Mouse (Mus musculus) midbrain, embryonic 16.5 days (tissue): ENCODE measurements at regions not wholly inside any gene's neighbourhood (a gene's known extent, or its start where the extent isn't known, plus 50 kb on each side); places are given as distances from the start of the nearest gene placed in this dataset.

Source experiments
- ATAC-seq: fragments of 200-750 bp; cut with Nextera tagmentation; 2 replicates; pipeline ENCODE4 v1.8.0; 2017; ENCODE audit warnings: moderate TSS enrichment
- H3K27ac ChIP-seq: fragments of 300-500 bp; sonication (generic); 2 replicates; pipeline ENCODE4 v1.5.1; 2014; ENCODE audit warnings: mild to moderate bottlenecking, low read length, mixed read lengths
- H3K27me3 ChIP-seq: fragments of 300-500 bp; sonication (generic); 2 replicates; pipeline ENCODE4 v1.6.1; 2014; ENCODE audit warnings: low read depth, low read length, mixed read lengths; ENCODE audit not compliant: control insufficient read depth, insufficient read depth
- H3K36me3 ChIP-seq: fragments of 300-500 bp; sonication (generic); 2 replicates; pipeline ENCODE4 v1.6.1; 2014; ENCODE audit warnings: mild to moderate bottlenecking, low read length, moderate library complexity, mixed read lengths; ENCODE audit not compliant: control insufficient read depth, insufficient read depth
- H3K4me1 ChIP-seq: fragments of 300-500 bp; sonication (generic); 2 replicates; pipeline ENCODE4 v1.6.1; 2014; ENCODE audit warnings: mild to moderate bottlenecking, low read length, mixed read lengths; ENCODE audit not compliant: control insufficient read depth, insufficient read depth
- H3K4me2 ChIP-seq: fragments of 300-500 bp; sonication (generic); 2 replicates; pipeline ENCODE4 v1.6.1; 2014; ENCODE audit warnings: mild to moderate bottlenecking, low read length, mixed read lengths
- H3K4me3 ChIP-seq: fragments of 300-500 bp; sonication (generic); 2 replicates; pipeline ENCODE4 v1.5.1; 2014; ENCODE audit warnings: low read depth, mild to moderate bottlenecking, low read length, moderate library complexity, mixed read lengths
- H3K9ac ChIP-seq: fragments of 300-500 bp; sonication (generic); 2 replicates; pipeline ENCODE4 v1.6.1; 2014; ENCODE audit warnings: low read depth, low read length, mixed read lengths
- H3K9me3 ChIP-seq: fragments of 300-500 bp; sonication (generic); replicated peaks from 2 replicates; pipeline ENCODE4 v1.6.1; 2014; ENCODE audit warnings: mild to moderate bottlenecking, low read length, mixed read lengths; ENCODE audit not compliant: control insufficient read depth, poor library complexity, severe bottlenecking
- WGBS: fragments of 180-500 bp; shearing (Covaris S2); extraction: QIAGEN DNeasy Blood & Tissue Kit; methylation state at CpG from one replicate; pipeline ENCODE4 v1.1.7; 2014; 5-methylcytosine and 5-hydroxymethylcytosine counted together

GRCm38 (mm10) chr13:48145976-48146375 is 115.1 kb upstream of the Id4 start:
- no peak overlapping the region for H3K4me3 ChIP-seq
- H3K4me2 ChIP-seq = no peak overlapping the region
- 80% methylated on average over 5 of the region's 5 CpGs for WGBS
- H3K4me1 ChIP-seq = no peaks in the 10 kb centered on the region
- H3K9me3 ChIP-seq = no peaks in the 10 kb centered on the region
- no peak overlapping the region for H3K9ac ChIP-seq
- no peaks in the 10 kb centered on the region for H3K27me3 ChIP-seq
- H3K36me3 ChIP-seq = no peaks in the 10 kb centered on the region
- no peak overlapping the region for H3K27ac ChIP-seq
- ATAC-seq = no peak

DNA sequence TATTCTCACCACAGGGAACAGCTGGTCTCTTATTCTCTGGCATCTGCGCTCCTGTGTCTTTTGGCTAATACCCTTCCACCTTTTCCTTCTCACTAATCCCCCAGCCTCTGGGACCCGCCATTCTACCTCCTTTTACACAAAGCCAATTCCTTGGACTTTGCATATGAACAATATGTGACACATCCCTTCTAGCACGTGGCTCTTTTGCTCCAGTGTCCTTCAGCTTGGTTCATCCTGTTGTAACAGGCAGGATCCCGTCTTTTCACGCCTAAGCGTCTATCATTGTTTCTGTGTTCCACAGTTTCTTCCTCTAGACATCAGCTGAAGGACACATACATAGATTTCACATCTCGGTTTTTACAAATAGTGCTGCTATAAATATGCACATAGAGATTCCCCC is 114.0 kb upstream of the Id4 start:
- no peak for ATAC-seq
- H3K4me3 ChIP-seq = no peak overlapping the region
- no peaks in the 10 kb centered on the region for H3K4me1 ChIP-seq
- no peak overlapping the region for H3K27ac ChIP-seq
- no peak overlapping the region for H3K4me2 ChIP-seq
- H3K36me3 ChIP-seq = no peaks in the 10 kb centered on the region
- no peaks in the 10 kb centered on the region for H3K9me3 ChIP-seq
- 61% methylated on average over 7 of the region's 7 CpGs for WGBS
- H3K27me3 ChIP-seq = no peaks in the 10 kb centered on the region
- H3K9ac ChIP-seq = no peak overlapping the region

- no peak overlapping the region for H3K4me2 ChIP-seq
- ATAC-seq = no peak
Measured at GRCm38 (mm10) chr13:48153248-48153647, 107.8 kb upstream of the Id4 start.

GRCm38 (mm10) chr13:48153684-48154413 is 107.2 kb upstream of the Id4 start:
- no peaks in the 10 kb centered on the region for H3K9me3 ChIP-seq
- no peaks in the 10 kb centered on the region for H3K27me3 ChIP-seq
- H3K36me3 ChIP-seq = no peaks in the 10 kb centered on the region
- no peak overlapping the region for H3K9ac ChIP-seq
- H3K4me1 ChIP-seq = peaks cover 9% of the 10 kb centered on the region; the same call in 1 of the 2 replicates
- H3K27ac ChIP-seq = 0 out of 2 replicates have a peak overlapping the region, but pooled peaks have one; percentile 29
- H3K4me2 ChIP-seq = no peak overlapping the region
- H3K4me3 ChIP-seq = no peak overlapping the region
- WGBS = 27% methylated on average over 7 of the region's 7 CpGs
- no peak for ATAC-seq

More at GRCm38 (mm10) chr13:48153248-48153647, 107.8 kb upstream of the Id4 start:
- no peaks in the 10 kb centered on the region for H3K27me3 ChIP-seq
- no peak overlapping the region for H3K27ac ChIP-seq
- H3K4me1 ChIP-seq = peaks cover 7% of the 10 kb centered on the region; the same call in 1 of the 2 replicates
- 53% methylated on average over 7 of the region's 7 CpGs for WGBS
- H3K36me3 ChIP-seq = no peaks in the 10 kb centered on the region
- no peak overlapping the region for H3K4me3 ChIP-seq
- H3K9me3 ChIP-seq = no peaks in the 10 kb centered on the region
- H3K9ac ChIP-seq = no peak overlapping the region

DNA sequence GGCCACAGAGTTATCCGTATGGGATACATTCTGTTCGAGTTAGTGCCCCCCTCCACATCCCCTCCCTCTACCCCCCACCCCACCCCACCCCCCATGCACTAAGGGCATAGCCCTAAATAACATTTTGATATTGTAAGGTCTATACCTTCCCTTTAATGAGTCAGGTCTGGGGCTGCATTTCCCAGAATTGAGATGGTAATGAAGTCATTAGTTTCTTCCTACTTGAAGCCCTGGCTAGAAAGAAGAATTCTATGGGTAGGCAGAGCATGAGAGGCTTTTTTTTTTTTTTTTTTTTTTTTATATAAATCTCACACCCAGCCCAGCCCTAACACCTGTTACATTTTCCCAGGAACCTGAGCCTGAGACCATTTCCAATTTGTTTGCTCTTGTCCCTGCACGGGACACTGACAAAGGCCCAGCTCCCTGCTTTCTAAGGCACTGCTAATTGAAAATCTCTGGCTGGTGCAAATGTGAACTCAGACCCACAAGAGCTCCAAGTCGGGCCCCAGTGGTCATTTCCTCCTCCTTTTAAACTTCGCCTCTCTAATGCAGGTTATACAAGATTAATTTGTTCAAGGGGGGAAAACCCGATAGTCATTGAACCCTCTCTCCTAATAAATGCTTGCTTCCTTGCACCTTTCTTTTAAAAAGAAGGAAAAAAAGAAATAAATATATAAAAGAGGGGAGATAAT is 106.5 kb upstream of the Id4 start:
- no peaks in the 10 kb centered on the region for H3K9me3 ChIP-seq
- H3K9ac ChIP-seq = no peak overlapping the region
- peaks cover 15% of the 10 kb centered on the region; the same call in 1 of the 2 replicates for H3K4me1 ChIP-seq
- no peaks in the 10 kb centered on the region for H3K36me3 ChIP-seq
- H3K4me3 ChIP-seq = no peak overlapping the region
- no peak for ATAC-seq
- no peak overlapping the region for H3K27ac ChIP-seq
- 20% methylated on average over 6 of the region's 6 CpGs for WGBS
- no peaks in the 10 kb centered on the region for H3K27me3 ChIP-seq
- no peak overlapping the region for H3K4me2 ChIP-seq

- Histone ChIP-seq H3K4me1 (peaks cover 19% of the 10 kb centered on the region; the same call in 1 of the 2 replicates), H3K9me3 (no peaks in the 10 kb centered on the region), H3K4me3 (no peak overlapping the region), H3K9ac (0 out of 2 replicates have a peak overlapping the region, but pooled peaks have one; percentile 11), H3K27me3 (no peaks in the 10 kb centered on the region), H3K27ac (no peak overlapping the region), H3K4me2 (peak overlapping the region; percentile 30), H3K36me3 (no peaks in the 10 kb centered on the region)
- WGBS = 16% methylated on average over 15 of the region's 15 CpGs
- no peak for ATAC-seq
Measured at GRCm38 (mm10) chr13:48159020-48159910, 101.8 kb upstream of the Id4 start.

- H3K4me3 ChIP-seq = no peak overlapping the region
- WGBS = 31% methylated on average over 5 of the region's 5 CpGs
- H3K9ac ChIP-seq = no peak overlapping the region
- H3K4me1 ChIP-seq = peaks cover 16% of the 10 kb centered on the region; the same call in 1 of the 2 replicates
- no peak for ATAC-seq
- H3K36me3 ChIP-seq = no peaks in the 10 kb centered on the region
- H3K27ac ChIP-seq = no peak overlapping the region
- no peaks in the 10 kb centered on the region for H3K9me3 ChIP-seq
- no peaks in the 10 kb centered on the region for H3K27me3 ChIP-seq
- H3K4me2 ChIP-seq = no peak overlapping the region
Measured at GRCm38 (mm10) chr13:48160161-48160560, 100.9 kb upstream of the Id4 start.

GRCm38 (mm10) chr13:48161339-48161738 is 99.7 kb upstream of the Id4 start:
- WGBS = 17% methylated on average over 9 of the region's 9 CpGs
- peak overlapping the region; percentile 44 for H3K9ac ChIP-seq

More at GRCm38 (mm10) chr13:48161339-48161738, 99.7 kb upstream of the Id4 start:
- Histone ChIP-seq H3K27me3 (no peaks in the 10 kb centered on the region), H3K4me2 (peak overlapping the region; percentile 47), H3K27ac (peak overlapping the region; percentile 66), H3K4me3 (peak overlapping the region; percentile 14), H3K36me3 (no peaks in the 10 kb centered on the region), H3K4me1 (peaks cover 20% of the 10 kb centered on the region), H3K9me3 (no peaks in the 10 kb centered on the region)
- peak; percentile 80; the same call in 1 of the 2 replicates for ATAC-seq
